Mouse (Mus musculus) hindbrain, embryonic 12.5 days (tissue): ENCODE measurements at regions not wholly inside any gene's neighbourhood (a gene's known extent, or its start where the extent isn't known, plus 50 kb on each side); places are given as distances from the start of the nearest gene placed in this dataset.
A peak's percentile ranks its signal among the peaks of the same experiment; 100 is the strongest.

Experiments used
- ATAC-seq: fragments of 200-750 bp; cut with Nextera tagmentation; 2 replicates; pipeline ENCODE4 v1.8.0; 2017; ENCODE audit warnings: moderate TSS enrichment; ENCODE audit not compliant: low FRiP score
- H3K27ac ChIP-seq: fragments of 300-500 bp; sonication (generic); 2 replicates; pipeline ENCODE4 v1.5.1; 2016; ENCODE audit warnings: mild to moderate bottlenecking
- H3K27me3 ChIP-seq: fragments of 300-500 bp; sonication (generic); 2 replicates; pipeline ENCODE4 v1.6.1; 2016; ENCODE audit warnings: mild to moderate bottlenecking
- H3K36me3 ChIP-seq: fragments of 300-500 bp; sonication (generic); 2 replicates; pipeline ENCODE4 v1.6.1; 2016; ENCODE audit warnings: mild to moderate bottlenecking
- H3K4me1 ChIP-seq: fragments of 300-500 bp; sonication (generic); 2 replicates; pipeline ENCODE4 v1.6.1; 2016
- H3K4me2 ChIP-seq: fragments of 300-500 bp; sonication (generic); replicated peaks from 2 replicates; pipeline ENCODE4 v1.6.1; 2016; ENCODE audit warnings: mild to moderate bottlenecking
- H3K4me3 ChIP-seq: fragments of 300-500 bp; sonication (generic); 2 replicates; pipeline ENCODE4 v1.5.1; 2016; ENCODE audit warnings: mild to moderate bottlenecking
- H3K9ac ChIP-seq: fragments of 300-500 bp; sonication (generic); 2 replicates; pipeline ENCODE4 v1.6.1; 2016; ENCODE audit warnings: mild to moderate bottlenecking, moderate library complexity
- H3K9me3 ChIP-seq: fragments of 300-500 bp; sonication (generic); replicated peaks from 2 replicates; pipeline ENCODE4 v1.6.1; 2016; ENCODE audit warnings: mild to moderate bottlenecking
- WGBS: fragments of 180-500 bp; shearing (Covaris S2); methylation state at CpG from one replicate; pipeline ENCODE4 v1.1.7; 2016; 5-methylcytosine and 5-hydroxymethylcytosine counted together

DNA sequence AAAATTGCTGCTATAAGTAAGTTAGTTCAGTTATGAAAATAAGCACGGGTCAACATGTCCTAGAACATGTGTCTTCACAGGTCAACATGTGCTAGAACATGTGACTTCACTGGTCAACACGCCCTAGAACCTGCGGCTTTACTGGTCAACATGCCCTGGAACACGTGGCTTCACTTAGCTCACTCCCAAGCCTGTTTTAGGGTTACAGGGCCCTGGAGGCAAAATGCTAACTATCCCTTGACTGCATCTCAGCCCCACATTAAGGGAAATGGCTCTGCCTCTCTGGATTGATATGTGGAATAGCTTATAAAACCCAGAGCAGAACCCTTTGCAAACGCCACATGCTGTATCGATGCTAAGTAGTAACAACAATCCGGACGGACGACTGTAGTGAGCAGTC, 67.8 kb downstream of the Nkx6-1 start:
- ATAC-seq: no peak
- no peak overlapping the region for H3K4me2 ChIP-seq
- peaks cover 50% of the 10 kb centered on the region; the same call in 1 of the 2 replicates for H3K27me3 ChIP-seq

DNA sequence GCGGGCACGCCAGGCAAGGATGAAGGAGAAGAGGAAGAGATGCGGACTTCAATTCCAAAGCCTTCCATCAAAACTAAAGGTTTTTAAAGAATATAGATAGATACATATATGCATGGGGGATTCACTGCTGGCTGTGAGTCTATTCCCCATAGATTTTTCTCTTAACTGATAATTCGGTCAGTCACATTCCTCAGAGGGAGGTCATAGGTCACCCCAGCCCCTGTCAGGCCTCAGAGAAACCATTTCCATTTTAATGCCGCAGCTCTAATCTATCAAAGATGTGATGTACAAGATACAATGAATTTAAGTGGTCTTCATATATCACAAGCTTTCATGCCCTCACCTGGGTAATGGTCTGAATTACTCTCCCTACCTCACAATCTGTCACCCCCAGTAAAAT, 73.6 kb downstream of the Nkx6-1 start:
- peaks cover 15% of the 10 kb centered on the region for H3K4me1 ChIP-seq
- peak; percentile 15; the same call in 1 of the 2 replicates for ATAC-seq
- no peaks in the 10 kb centered on the region for H3K36me3 ChIP-seq
- peaks cover 43% of the 10 kb centered on the region for H3K27me3 ChIP-seq
- H3K9ac ChIP-seq: no peak overlapping the region
- H3K9me3 ChIP-seq: no peaks in the 10 kb centered on the region
- no peak overlapping the region for H3K27ac ChIP-seq
- 53% methylated on average over 5 of the region's 5 CpGs for WGBS
- no peak overlapping the region for H3K4me2 ChIP-seq
- no peak overlapping the region for H3K4me3 ChIP-seq

More for the DNA sequence above, 67.8 kb downstream of the Nkx6-1 start:
- no peaks in the 10 kb centered on the region for H3K9me3 ChIP-seq
- no peak overlapping the region for H3K9ac ChIP-seq
- H3K27ac ChIP-seq: no peak overlapping the region
- H3K36me3 ChIP-seq: no peaks in the 10 kb centered on the region
- WGBS: 90% methylated on average over 9 of the region's 9 CpGs
- peaks cover under 1% of the 10 kb centered on the region for H3K4me1 ChIP-seq
- no peak overlapping the region for H3K4me3 ChIP-seq

DNA sequence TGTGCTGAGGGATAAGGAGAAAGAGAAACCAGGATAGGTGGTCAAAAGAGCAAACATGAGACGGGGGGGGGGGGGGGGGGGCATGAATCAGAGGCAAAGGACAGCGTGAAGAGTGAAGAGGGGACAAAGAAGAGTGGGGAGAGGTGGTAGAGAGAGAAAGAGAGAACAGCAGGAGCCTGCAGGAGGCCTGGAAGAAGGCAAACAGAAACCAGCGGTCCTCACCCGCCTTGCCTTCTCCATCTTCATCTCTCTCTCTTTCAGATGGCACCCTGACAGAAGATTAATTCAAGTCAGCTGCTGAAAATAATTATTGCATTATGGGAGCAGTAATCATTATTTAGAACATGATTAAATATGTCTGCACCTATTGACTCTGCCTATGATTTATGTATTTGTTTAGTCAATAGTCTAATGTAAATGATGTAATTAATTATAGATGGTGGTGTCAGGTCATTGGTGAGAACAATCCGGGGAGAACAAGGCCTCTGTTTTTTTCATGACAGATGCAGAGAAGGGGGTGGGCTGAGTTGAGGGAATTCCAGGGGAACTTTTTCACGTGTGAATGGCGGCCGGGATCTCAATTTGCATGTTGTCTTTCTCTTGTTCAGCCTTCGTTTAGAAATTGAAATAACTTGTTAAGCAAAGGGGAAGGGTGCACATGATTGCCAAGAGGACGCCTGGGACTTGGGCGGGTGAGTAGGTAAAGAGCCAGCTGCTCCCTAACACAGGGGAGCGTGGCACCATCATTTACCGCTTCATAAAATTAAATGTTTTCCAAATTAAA, 74.3 kb downstream of the Nkx6-1 start:
- peak; percentile 87 for ATAC-seq
- Histone ChIP-seq H3K27ac (peak overlapping the region; percentile 48; the same call in 1 of the 2 replicates), H3K9ac (no peak overlapping the region), H3K9me3 (no peaks in the 10 kb centered on the region), H3K36me3 (no peaks in the 10 kb centered on the region), H3K27me3 (peaks cover 48% of the 10 kb centered on the region), H3K4me3 (no peak overlapping the region), H3K4me1 (peaks cover 15% of the 10 kb centered on the region), H3K4me2 (no peak overlapping the region; the same call in none of the 2 replicates)
- 24% methylated on average over 12 of the region's 13 CpGs for WGBS

DNA sequence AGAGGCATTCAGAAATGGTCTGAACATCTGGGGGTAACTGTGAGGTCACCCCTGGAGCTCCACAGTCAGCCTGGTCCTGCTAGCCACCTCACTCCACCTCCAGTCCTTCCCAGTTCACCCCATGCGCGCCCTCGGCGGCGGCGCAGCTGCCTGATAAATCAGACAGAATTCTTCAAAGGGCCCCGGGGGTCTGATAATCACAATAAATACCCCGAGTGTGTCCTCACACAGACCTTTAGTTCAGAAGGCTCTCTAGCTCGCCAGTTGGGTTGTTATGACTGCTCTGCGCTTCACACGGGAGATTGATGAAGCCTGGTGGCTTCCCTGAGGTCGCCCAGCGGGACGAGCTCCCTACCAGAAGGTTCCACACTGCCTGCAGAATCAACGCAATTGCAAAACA, 91.8 kb downstream of the Nkx6-1 start:
- H3K4me1 ChIP-seq: no peaks in the 10 kb centered on the region
- no peaks in the 10 kb centered on the region for H3K36me3 ChIP-seq
- H3K9ac ChIP-seq: no peak overlapping the region
- WGBS: 57% methylated on average over 15 of the region's 15 CpGs
- no peak overlapping the region for H3K4me2 ChIP-seq
- H3K9me3 ChIP-seq: no peaks in the 10 kb centered on the region
- H3K4me3 ChIP-seq: no peak overlapping the region
- H3K27ac ChIP-seq: no peak overlapping the region
- peaks cover 70% of the 10 kb centered on the region for H3K27me3 ChIP-seq
- ATAC-seq: no peak

DNA sequence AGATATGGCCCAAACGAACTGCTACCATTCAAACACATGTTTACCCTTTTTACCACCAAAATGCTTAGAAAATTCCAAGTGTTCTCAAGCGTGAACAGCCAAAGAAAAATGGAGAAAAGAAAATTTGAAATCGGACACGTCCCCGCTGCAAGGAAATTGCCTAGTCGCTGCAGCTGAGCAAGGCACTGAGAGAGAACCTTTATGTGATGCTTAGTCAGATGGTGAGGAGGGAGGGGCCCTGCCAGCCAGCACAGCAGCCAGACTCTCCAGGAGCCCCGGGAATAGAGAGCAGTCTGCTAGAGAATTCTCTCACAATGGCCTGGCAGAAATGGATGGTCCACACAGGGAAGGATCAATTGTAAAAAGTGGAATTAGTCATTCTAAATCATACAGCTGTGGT, 99.0 kb downstream of the Nkx6-1 start:
- 24% methylated on average over 7 of the region's 7 CpGs for WGBS

DNA sequence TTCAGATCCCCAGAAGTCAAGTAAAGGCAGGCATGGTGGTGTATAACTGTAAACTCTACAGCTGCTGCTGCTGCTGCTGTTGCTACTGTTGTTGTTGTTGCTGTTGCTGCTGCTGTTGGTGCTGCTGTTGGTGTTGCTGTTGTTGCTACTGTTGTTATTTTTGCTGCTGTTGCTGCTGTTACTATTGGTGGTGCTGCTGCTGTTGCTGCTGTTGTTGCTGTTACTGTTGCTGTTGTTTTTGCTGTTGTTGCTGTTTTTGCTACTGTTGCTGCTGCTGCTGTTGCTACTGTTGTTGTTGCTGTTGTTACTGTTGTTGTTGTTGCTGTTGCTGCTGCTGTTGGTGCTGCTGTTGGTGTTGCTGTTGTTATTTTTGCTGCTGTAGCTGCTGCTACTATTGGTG, 104.4 kb downstream of the Nkx6-1 start:
- H3K4me1 ChIP-seq: no peaks in the 10 kb centered on the region
- H3K36me3 ChIP-seq: no peaks in the 10 kb centered on the region
- H3K4me2 ChIP-seq: no peak overlapping the region
- H3K9me3 ChIP-seq: no peaks in the 10 kb centered on the region
- no peak overlapping the region for H3K9ac ChIP-seq
- H3K27me3 ChIP-seq: peaks cover 43% of the 10 kb centered on the region
- no peak overlapping the region for H3K4me3 ChIP-seq
- ATAC-seq: no peak
- H3K27ac ChIP-seq: no peak overlapping the region

More for the DNA sequence above, 99.0 kb downstream of the Nkx6-1 start:
- H3K4me2 ChIP-seq: no peak overlapping the region
- H3K27ac ChIP-seq: no peak overlapping the region
- no peaks in the 10 kb centered on the region for H3K36me3 ChIP-seq
- peaks cover 53% of the 10 kb centered on the region for H3K27me3 ChIP-seq
- ATAC-seq: peak; percentile 48; the same call in 1 of the 2 replicates
- no peak overlapping the region for H3K4me3 ChIP-seq
- no peak overlapping the region for H3K9ac ChIP-seq
- 0 out of 2 replicates have a peak, but pooled peaks cover 5% of the 10 kb centered on the region for H3K4me1 ChIP-seq
- no peaks in the 10 kb centered on the region for H3K9me3 ChIP-seq

DNA sequence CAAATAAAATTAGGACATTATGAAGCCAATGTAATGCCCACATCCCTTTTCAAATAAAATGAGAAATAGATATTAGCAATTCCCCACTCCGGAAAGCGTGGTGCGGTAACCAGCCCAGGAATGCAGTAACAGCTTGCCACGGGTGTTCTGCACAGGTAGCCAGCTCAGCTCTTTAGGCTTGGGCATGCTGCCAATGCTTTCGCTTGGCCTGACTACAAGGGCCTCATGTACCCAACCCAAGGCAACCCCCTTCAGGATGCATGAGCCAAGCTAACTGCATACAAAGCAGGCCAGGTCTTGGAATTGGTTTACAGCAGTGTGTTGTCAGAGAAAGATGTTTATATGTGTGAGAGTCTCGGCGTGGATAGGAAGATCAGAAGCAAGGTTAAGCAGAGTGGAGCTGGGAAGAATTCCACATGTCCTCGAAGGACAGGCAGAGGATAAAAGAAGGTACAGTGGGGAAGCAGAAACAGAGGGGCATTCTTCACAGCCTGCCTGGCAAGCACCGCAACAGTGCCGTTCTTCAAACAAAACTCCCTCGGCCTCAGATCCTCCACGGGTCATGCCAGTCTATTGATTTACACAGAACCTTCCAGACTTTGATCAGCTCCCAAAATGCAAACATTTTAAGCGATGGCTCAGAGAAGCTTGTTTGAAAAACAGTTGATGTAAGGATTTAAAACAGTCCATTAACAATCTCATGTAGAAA, 106.4 kb downstream of the Nkx6-1 start:
- Histone ChIP-seq H3K9me3 (no peaks in the 10 kb centered on the region), H3K27me3 (peaks cover 31% of the 10 kb centered on the region), H3K9ac (no peak overlapping the region), H3K4me2 (no peak overlapping the region), H3K4me1 (no peaks in the 10 kb centered on the region), H3K27ac (no peak overlapping the region), H3K36me3 (no peaks in the 10 kb centered on the region), H3K4me3 (no peak overlapping the region)
- 69% methylated on average over 13 of the region's 13 CpGs for WGBS
- ATAC-seq: no peak

DNA sequence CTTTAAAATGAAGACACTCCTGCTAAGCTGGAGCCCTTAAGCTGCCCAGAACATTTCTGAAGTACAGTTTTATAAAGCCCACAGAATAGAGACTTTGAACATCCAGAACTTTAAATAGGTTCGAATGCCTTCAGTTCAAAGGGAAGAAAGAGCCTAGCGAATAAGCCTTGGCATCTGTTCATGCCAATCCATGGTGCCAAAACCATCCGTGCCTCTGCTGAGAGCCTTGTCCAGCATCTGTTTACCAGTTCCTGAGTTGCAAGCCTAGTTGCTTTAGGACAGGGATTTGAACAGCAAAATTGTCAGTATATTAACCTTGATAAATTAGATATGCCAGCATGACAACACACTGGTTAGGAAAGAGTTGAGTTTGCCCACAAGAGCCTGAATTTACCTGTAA, 107.6 kb downstream of the Nkx6-1 start:
- H3K27me3 ChIP-seq: peaks cover 42% of the 10 kb centered on the region
- no peak overlapping the region for H3K4me2 ChIP-seq
- no peak overlapping the region for H3K27ac ChIP-seq
- WGBS: 90% methylated on average over 3 of the region's 3 CpGs
- H3K9ac ChIP-seq: no peak overlapping the region
- no peaks in the 10 kb centered on the region for H3K9me3 ChIP-seq
- H3K4me3 ChIP-seq: no peak overlapping the region
- H3K36me3 ChIP-seq: no peaks in the 10 kb centered on the region
- no peak for ATAC-seq
- no peaks in the 10 kb centered on the region for H3K4me1 ChIP-seq

DNA sequence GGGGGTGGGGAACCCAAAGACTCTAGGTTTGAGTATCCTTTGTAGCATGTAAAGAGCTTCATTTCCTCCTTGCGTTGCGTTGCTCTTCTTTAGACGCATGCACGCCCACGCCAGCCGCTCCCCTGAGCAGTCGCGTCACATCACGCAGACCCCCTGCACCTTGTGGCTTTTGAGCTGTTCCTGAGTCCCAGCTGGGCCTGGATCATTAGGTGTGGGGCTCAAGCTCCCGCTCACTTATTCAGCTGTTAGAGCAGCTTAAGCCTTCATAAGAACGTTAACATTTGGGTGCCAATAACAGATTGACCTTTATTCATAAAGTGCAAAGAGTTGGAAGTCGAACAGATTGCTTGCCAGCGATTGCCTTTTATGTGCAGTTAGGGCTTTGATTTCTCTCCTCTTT, 121.5 kb downstream of the Nkx6-1 start:
- Histone ChIP-seq H3K9me3 (no peaks in the 10 kb centered on the region), H3K27ac (no peak overlapping the region), H3K9ac (no peak overlapping the region), H3K4me3 (no peak overlapping the region), H3K4me1 (peaks cover 13% of the 10 kb centered on the region), H3K36me3 (no peaks in the 10 kb centered on the region), H3K27me3 (peaks cover 92% of the 10 kb centered on the region), H3K4me2 (no peak overlapping the region)
- ATAC-seq: no peak
- WGBS: 13% methylated on average over 13 of the region's 13 CpGs

DNA sequence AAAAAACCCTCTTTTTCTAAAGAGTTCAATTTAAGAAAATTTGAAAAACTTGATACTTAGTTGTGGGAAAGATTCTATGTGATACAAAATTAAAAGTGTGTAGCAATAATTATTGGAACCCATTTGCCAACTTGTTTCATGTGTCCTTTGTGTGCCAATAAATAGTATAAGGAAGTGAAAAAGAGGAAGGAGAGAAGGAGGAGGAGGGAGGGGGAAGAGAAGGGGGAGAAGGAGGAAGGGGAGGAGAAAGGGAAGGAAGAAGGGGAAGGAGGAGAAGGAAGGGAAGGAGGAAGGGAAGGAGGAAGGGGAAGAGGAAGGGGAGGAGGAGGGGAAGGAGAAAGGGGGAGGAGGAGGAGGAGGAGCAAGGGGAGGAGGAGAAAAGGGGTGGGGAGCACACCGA, 125.0 kb downstream of the Nkx6-1 start:
- Histone ChIP-seq H3K4me3 (no peak overlapping the region), H3K27ac (no peak overlapping the region), H3K9ac (no peak overlapping the region), H3K9me3 (no peaks in the 10 kb centered on the region), H3K4me1 (peaks cover 18% of the 10 kb centered on the region), H3K36me3 (no peaks in the 10 kb centered on the region), H3K27me3 (peaks cover 91% of the 10 kb centered on the region), H3K4me2 (no peak overlapping the region)
- ATAC-seq: no peak
- WGBS: 63% methylated on average over 1 of the region's 1 CpGs

DNA sequence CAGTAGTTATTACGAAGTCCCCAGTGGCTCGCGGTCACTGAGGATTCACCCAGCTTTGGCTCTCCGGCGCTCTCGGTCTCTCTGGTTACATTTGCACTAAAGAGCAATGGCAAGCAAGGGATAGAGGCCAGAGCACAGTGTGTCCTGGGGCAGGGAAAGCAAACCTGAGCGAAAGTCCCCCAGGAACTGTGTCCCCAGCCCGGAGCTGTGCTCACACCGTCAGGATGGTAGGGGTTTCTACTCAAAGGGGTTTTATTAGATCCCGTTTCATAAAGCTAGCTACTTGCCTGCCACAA, 125.6 kb downstream of the Nkx6-1 start:
- H3K4me1 ChIP-seq: peaks cover 18% of the 10 kb centered on the region
- no peaks in the 10 kb centered on the region for H3K36me3 ChIP-seq
- no peaks in the 10 kb centered on the region for H3K9me3 ChIP-seq
- H3K4me3 ChIP-seq: no peak overlapping the region
- peaks cover 91% of the 10 kb centered on the region for H3K27me3 ChIP-seq
- 8% methylated on average over 10 of the region's 10 CpGs for WGBS
- ATAC-seq: no peak
- peak overlapping the region; percentile 25; the same call in 1 of the 2 replicates for H3K4me2 ChIP-seq
- no peak overlapping the region for H3K27ac ChIP-seq
- H3K9ac ChIP-seq: no peak overlapping the region

DNA sequence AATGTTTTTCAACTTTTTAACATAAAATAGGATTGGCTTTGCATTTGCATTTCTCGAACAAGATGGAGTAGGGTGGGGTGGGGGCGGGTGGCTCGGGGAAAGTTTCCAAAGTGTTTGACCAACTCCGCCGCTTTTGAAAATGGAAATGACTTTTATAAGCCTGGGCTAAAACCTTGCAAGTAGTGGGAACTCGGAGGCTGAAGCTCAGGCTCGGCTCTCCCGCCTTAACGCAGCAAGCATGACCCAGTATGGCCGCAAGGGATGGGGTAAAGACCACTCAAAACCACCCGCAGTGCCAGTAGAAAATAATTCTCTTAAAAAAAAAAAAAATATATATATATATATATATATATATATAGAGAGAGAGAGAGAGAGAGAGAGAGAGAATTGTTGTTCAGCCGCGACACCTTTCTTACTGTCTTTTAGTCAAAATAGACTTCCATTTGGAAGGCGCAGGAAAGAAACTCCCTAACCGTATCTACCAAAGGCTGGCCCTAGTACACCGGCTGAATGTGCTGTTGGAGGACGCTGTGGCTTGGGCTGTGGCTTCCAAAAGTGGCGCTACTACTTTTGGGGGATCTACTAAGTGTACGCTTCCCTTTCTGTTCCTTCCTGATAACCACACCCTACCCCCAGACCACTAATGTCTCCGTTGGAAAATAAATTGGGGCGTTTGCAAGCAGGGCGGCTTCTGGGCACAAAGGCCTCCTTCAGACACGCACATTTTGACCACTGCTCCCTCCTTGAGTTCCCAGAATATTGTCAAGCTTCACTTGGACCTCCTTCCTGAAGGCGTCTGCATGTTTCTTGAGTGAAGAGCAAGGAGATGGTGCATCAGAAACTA, 126.2 kb downstream of the Nkx6-1 start:
- 3% methylated on average over 24 of the region's 24 CpGs for WGBS
- no peak overlapping the region for H3K4me3 ChIP-seq
- ATAC-seq: peak; percentile 8; the same call in 1 of the 2 replicates

More for the DNA sequence above, 126.2 kb downstream of the Nkx6-1 start:
- Histone ChIP-seq H3K27ac (no peak overlapping the region), H3K36me3 (no peaks in the 10 kb centered on the region), H3K9me3 (no peaks in the 10 kb centered on the region), H3K27me3 (peaks cover 91% of the 10 kb centered on the region), H3K9ac (no peak overlapping the region), H3K4me1 (peaks cover 18% of the 10 kb centered on the region), H3K4me2 (peak overlapping the region; percentile 36)
